Mouse (Mus musculus) lung, postnatal 25 days (tissue): ENCODE measurements around the gene Dohh.

ENCODE experiments used
- DNase-seq: peaks from one replicate; pipeline ENCODE4 v3.0.0; 2022; ENCODE audit warnings: low spot score

The Dohh gene

GRCm38 (mm10) chr10:81418216-81419070, 34.2 kb downstream of the Dohh start:
- no peak for DNase-seq

DNA sequence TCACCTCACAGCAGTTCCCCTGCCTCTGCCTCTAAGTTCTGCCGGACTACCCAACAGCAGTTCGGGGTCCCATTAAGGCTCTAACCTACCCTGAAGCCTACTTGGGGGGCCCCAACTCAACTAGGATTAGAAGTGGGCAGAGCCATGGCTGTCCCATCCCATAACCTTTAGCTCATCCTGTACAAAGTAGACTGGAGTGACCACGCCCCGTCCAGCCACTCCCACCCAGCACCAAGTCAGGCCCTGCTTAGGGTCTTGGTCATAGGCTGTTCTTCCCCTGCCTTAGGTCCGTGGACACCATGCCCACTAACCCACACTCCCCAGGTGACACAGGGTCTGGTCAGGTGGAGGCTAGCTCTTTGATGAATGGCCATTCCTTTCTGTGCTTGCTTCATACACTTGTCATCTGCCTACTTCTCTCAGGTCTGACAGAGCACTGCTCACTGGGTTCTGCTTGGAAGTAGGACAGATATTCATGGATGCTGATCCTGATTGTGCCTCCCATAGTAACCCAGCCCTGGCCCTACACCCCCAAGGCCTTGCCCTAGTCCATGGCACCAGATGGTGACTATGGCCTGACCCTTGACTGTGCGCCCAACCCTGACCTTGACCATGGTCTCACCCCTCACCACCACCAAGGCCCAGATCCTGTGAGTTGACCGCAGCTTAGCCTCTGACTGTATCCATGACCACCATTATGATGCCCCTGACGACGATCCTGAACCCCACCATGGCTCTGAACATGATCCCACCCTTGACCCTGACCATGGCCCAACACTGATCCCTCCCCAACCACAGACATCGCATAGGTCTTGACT, 35.1 kb downstream of the Dohh start:
- DNase-seq, result no peak

DNA sequence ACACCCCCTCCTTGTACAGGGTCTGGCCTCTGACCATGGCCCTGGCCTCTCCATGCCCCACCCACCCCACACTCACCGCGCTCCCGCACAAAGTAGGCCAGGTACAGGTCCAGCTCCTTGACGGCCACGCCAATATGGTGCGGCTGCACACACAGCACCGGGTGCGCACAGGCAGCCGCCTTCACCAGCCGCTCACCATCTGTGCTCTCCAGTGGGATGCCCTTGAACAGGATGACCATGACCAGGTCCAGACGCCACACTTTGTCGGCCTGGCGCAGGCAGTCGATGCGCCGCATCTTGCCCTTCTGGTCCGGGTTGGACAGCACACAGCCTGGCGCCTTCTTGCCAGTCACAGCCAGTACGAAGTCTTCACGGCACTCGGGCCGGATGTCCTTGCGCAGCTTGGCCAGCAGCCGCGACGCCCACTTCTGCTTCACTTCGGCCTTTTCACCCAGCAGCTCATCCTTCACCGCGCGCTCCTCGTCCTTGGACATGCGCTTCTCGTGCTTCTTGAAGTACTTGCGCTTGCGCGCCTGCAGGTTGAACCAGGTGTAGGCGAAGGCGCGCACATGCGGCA, 36.1 kb downstream of the Dohh start:
- no peak for DNase-seq

DNA sequence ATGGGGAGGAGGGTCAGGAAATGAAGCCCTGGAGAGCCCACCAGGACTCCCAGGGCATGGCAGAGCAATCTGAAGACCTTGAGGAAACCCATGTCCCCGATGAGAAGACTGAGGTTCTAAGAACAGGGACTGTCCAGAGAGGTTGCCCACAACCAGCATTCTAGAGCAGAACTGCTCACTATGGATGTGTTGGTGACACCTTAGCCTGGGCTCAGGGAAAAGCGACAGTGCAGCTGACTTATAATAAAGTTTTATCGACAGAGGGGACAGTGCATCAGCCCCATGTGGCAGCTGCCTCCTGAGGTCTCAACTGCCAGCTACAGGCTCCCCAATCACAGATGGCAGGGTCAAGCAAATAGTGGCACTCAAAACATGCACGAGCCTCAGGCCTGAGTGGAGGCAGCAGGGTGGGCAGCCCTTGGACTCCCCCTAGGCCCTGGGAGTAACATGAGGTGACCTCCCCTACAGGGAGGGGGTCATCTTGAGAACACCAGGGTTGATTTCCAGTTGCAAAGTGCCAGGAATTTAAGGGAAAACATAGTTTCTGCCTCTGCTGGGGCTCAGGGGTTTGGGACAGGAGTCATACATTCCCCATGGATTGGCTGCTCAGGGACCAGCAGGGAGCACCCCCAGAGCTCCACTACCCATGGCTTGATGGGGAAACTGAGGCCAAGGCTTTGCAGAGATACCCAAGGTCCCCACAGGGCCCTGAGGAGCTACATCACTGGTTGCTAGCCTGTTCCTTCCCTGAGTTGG, 37.0 kb downstream of the Dohh start:
- no peak for DNase-seq

DNA sequence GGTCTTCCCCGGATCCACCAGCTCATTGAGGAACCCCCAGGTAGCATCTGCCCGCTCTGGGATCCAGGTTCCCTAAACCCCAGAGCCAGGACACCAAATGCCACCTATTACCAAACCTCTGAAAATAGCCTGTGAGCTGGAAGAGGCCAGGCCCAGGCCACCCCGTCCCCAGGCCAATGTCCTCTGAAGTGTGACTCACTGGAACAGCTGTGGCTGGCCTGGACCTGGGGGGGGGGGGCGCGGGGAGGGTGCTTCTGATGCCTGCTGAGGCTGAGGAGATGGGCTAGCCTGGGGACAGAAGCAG, 37.5 kb downstream of the Dohh start:
- DNase-seq, result no peak

GRCm38 (mm10) chr10:81422191-81422590, 38.0 kb downstream of the Dohh start:
- DNase-seq, result no peak

- no peak for DNase-seq
Measured at GRCm38 (mm10) chr10:81422661-81423217, 38.5 kb downstream of the Dohh start.

GRCm38 (mm10) chr10:81423476-81424245, 39.4 kb downstream of the Dohh start:
- DNase-seq, result no peak

GRCm38 (mm10) chr10:81424246-81425051, 40.2 kb downstream of the Dohh start:
- DNase-seq, result no peak

DNA sequence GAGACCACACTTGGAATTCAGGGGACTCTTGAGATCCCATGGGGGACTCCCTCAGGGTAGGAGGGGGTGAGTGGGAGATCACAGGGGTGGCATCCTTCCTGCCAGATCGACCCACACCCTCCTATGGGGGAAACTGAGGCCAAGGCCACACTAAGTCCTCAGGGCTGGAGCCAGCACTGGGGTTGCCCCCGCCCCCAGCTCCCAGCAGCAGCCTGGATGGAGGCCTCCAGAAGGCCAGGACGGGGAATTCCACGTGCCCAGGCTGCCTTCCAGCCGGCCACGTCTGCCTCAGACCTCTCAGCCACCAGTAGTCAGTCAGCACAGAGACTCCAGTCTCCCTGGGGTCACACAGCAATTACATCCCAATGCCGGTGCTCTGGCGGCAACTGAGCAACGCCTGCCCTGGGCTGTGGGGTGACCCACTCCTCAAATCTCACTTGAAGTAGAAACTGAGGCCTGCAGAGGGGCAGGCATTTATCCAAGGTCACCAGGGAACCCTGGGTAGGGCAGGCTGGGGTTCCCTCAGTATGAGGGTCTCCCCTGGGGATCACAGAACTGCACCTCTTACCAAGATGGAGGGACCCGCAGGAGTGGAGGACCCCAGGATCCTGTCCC, 41.1 kb downstream of the Dohh start:
- DNase-seq, result no peak

DNA sequence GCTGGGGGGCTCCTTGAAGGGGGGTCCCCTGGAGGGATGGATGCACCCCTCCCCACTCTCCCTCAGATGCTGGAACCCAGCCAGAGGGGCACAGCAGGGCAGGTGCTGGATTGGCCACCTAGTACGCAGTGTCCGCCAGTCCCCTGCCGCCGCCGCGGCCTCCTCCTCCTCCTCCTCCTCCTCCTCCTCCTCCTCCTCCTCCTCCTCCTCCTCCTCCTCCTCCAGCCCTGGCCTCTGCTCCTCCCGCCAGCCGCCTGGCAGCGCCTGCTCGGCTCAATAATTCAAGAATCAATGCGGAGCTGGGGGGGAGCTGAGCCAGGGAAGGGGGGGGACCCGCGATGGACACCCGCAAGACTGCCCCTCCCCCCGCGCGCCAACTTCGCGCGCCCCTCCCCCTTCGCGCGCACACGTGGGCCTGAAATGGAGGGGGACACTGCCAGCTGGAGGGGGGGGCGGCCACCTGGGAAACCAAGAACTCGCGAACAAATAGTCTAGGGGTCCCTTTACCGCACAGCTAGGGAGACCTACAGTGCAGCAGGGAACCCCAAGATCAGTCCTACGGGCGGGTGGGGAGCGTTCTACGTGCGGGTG, 41.9 kb downstream of the Dohh start:
- no peak for DNase-seq

GRCm38 (mm10) chr10:81426897-81427296, 42.7 kb downstream of the Dohh start:
- peak; percentile 60 for DNase-seq

GRCm38 (mm10) chr10:81427327-81427726, 43.1 kb downstream of the Dohh start:
- DNase-seq, result no peak

- DNase-seq, result no peak
Measured at GRCm38 (mm10) chr10:81427804-81428506, 43.7 kb downstream of the Dohh start.

- no peak for DNase-seq
Measured at GRCm38 (mm10) chr10:81428507-81428870, 44.3 kb downstream of the Dohh start.

- DNase-seq, result no peak
Measured at GRCm38 (mm10) chr10:81429092-81429491, 44.9 kb downstream of the Dohh start.

DNA sequence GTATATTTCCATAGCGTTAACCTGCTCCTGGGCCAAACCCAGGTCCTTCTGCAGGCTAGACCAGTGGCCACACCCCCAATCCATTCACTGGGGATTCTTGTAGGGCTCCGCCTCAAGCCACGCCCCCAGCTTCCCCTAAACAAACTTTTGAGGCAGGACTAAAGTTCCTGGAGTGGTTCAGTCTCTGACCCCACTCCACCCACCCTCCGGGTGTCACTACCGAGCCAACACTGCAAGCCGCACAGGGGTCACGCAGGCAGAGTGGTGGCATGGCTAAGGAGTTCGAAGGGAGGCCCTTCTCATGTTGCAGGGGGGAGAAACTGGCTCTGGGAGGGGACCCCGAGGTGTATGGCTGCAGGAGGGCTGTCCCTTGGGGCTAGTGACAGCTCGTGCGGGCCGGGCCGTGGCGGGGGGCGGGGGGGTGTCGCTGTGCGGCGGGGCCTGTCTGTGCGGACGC, 45.4 kb downstream of the Dohh start:
- peak; percentile 95 for DNase-seq

- DNase-seq, result peak; percentile 78
Measured at GRCm38 (mm10) chr10:81430141-81430830, 46.1 kb downstream of the Dohh start.
